Mouse (Mus musculus): ENCODE results near the gene Gm3173.
"Not testable (repeated sequence)": the region's sequence is repeated elsewhere in the genome, so short reads cannot be mapped to it uniquely, and the experiment has no call there.

DNA sequence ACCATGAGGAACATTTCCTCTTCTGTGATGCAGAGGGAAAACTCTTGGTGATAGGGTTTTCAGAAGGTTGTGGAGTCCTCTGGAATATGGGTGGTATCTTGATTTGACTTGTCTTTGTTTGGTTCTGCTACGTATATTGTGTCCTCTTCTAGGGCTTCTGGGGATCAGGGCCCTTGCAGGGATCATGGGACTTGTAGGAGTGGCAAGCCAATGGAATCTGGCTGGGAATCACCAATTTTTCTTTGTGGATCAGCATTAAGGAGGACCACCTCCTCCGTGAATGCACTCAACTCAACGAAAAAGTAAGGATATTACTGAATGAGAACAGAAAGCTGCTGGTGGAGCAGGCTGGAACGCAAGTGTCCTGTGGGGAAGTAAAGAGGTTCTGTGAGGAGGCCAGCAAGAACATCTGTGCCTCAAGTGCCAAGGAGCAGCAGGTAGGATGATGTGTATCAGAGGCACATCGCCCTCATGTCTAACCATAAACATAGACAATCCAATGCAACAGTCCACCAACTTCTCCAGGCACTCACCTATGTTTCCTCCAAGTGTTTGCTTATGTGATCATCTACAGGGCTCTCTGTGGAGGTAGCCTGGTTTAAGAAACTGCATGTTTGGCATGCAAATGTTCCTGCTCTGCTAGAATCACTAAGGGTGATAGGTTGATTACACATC lies 30.5 kb upstream of the Gm3173 start:
- not testable (repeated sequence) for TF ChIP-seq GATA1, TAL1 (IDR thresholded peaks at IDR 0.05; ENCODE audit: low read length)

All from erythroblast, embryonic 14.5 days (primary cell).